4 mouse cellular contexts compared by ENCODE assay signal in genomic region chr13:113382770-113383169, GRCm38 (mm10).
DNase-seq lines count a peak whose midpoint lies in the region; ATAC-seq and TF ChIP-seq lines count a peak whose summit lies in the region.
"Not testable (repeated sequence)": the region's sequence is repeated elsewhere in the genome, so short reads cannot be mapped to it uniquely, and the experiment has no call there.

No protein-coding gene starts in this region.

- TF ChIP-seq EP300 in CH12.LX (IDR thresholded peaks at IDR 0.05; ENCODE audit: low read length), result peak; percentile 68
- not testable (repeated sequence) for TF ChIP-seq EP300 in liver, postnatal 0 days (IDR thresholded peaks at IDR 0.05; ENCODE audit: low read depth)

- not testable (repeated sequence) for TF ChIP-seq CTCF in CH12.LX (conservative IDR thresholded peaks at IDR 0.05 in 1 of 2, IDR thresholded peaks at IDR 0.05 in 1 of 2; ENCODE audit: low read depth in 2 of 2, low read length in 2 of 2); liver, postnatal 0 days (IDR thresholded peaks at IDR 0.05; ENCODE audit: low read depth)

- ATAC-seq in granulocyte monocyte progenitor cell, adult 5-6 weeks (replicated peaks; ENCODE audit: poor library complexity, severe bottlenecking), result peak; percentile 59
- ATAC-seq in liver, postnatal 0 days, result 0 out of 2 replicates have a peak, but pooled peaks have one; percentile 41
- peak; percentile 40 for ATAC-seq in megakaryocyte progenitor cell, adult 5-6 weeks (replicated peaks; ENCODE audit: poor library complexity)

- not testable (repeated sequence) for H3K4me3 ChIP-seq in CH12.LX (replicated peaks in 1 of 3; ENCODE audit: low read depth in 2 of 3, low read length in 2 of 3, poor library complexity in 1 of 3); liver, postnatal 0 days (ENCODE audit: low read depth, low read length)

- not testable (repeated sequence) for TF ChIP-seq RAD21 in CH12.LX (IDR thresholded peaks at IDR 0.05; ENCODE audit: low read depth, low read length)

- dilution Hi-C loops in CH12.LX (cut with MboI; ENCODE audit: extremely low pct_ligation_motif_present, extremely low pct_unique_long_range_greater_than_20kb, low sequenced_read_pairs), result not testable (repeated sequence)

- H3K27ac ChIP-seq in CH12.LX (ENCODE audit: insufficient read depth, low read depth); liver, postnatal 0 days (ENCODE audit: low read depth): not testable (repeated sequence)

- H3K27me3 ChIP-seq in CH12.LX (replicated peaks); liver, postnatal 0 days (ENCODE audit: insufficient read depth, low read length): not testable (repeated sequence)

- not testable (repeated sequence) for H3K9me3 ChIP-seq in CH12.LX (replicated peaks; ENCODE audit: low read length); liver, postnatal 0 days (ENCODE audit: low read length)

- not testable (repeated sequence) for H3K9ac ChIP-seq in CH12.LX (ENCODE audit: insufficient read depth, low read depth); liver, postnatal 0 days (replicated peaks)

- not testable (repeated sequence) for H3K79me2 ChIP-seq in CH12.LX (replicated peaks; ENCODE audit: control insufficient read depth, extremely low read depth, insufficient read depth, poor library complexity, severe bottlenecking)

- not testable (repeated sequence) for H3K4me2 ChIP-seq in CH12.LX (ENCODE audit: insufficient read depth, low read depth, poor library complexity, severe bottlenecking); liver, postnatal 0 days (ENCODE audit: low read depth, low read length)

- H3K4me1 ChIP-seq in CH12.LX (ENCODE audit: control insufficient read depth in 1 of 2, insufficient read depth in 2 of 2), result peaks cover 11 to 47% of the 10 kb centered on the region in 2 experiments
- not testable (repeated sequence) for H3K4me1 ChIP-seq in liver, postnatal 0 days (ENCODE audit: insufficient read depth)

- not testable (repeated sequence) for TF ChIP-seq POLR2A in CH12.LX (IDR thresholded peaks at IDR 0.05; ENCODE audit: low read depth, low read length)

- in situ Hi-C loops in CH12.LX (cut with MboI; ENCODE audit: low pct_ligation_motif_present, low pct_unique_long_range_greater_than_20kb, low sequenced_read_pairs), result not testable (repeated sequence)

- peak; percentile 54 for DNase-seq in CH12.LX (ENCODE audit: extremely low read depth)
- not testable (repeated sequence) for DNase-seq in liver, postnatal 0 days

- not testable (repeated sequence) for H3K36me3 ChIP-seq in CH12.LX (replicated peaks in 1 of 2; ENCODE audit: control insufficient read depth in 1 of 2, insufficient read depth in 1 of 2, low read length in 1 of 2); liver, postnatal 0 days (replicated peaks; ENCODE audit: insufficient read depth, low read length)

TF ChIP-seq in CH12.LX, 34 proteins besides CTCF, POLR2A, EP300 and RAD21:
- peak; percentile 37; the same call in 1 of the 2 replicates for TF ChIP-seq MYC (IDR thresholded peaks at IDR 0.05; ENCODE audit: low read depth, low read length)
